Mouse (Mus musculus) ES-E14 (cell line): ENCODE measurements at regions not wholly inside any gene's neighbourhood (a gene's known extent, or its start where the extent isn't known, plus 50 kb on each side); places are given as distances from the start of the nearest gene placed in this dataset.
A peak's percentile ranks its signal among the peaks of the same experiment; 100 is the strongest.

Experiments used
- DNase-seq: peaks from one replicate; pipeline ENCODE4 v3.0.0-alpha.2; 2013; ENCODE audit warnings: low read depth, low spot score
- H3K27ac ChIP-seq: 2 replicates; pipeline ENCODE4 v1.5.1; 2012; ENCODE audit warnings: low read depth, mild to moderate bottlenecking, low read length, moderate library complexity, mixed read lengths; ENCODE audit not compliant: poor library complexity, insufficient read depth, severe bottlenecking
- H3K36me3 ChIP-seq: 2 replicates; pipeline ENCODE4 v1.6.1; 2012; ENCODE audit warnings: mild to moderate bottlenecking, low read length, moderate library complexity, mixed read lengths; ENCODE audit not compliant: control insufficient read depth, poor library complexity, insufficient read depth, severe bottlenecking
- H3K4me1 ChIP-seq, 2 experiments: fragments of 150-350 bp in 1 of 2; sonication (generic) in 1 of 2; 2 replicates each; pipeline ENCODE4 v1.6.1; 2012; ENCODE audit warnings: low read length in 2 of 2, mild to moderate bottlenecking in 1 of 2, mixed read lengths in 1 of 2; ENCODE audit not compliant: control insufficient read depth in 2 of 2, insufficient read depth in 2 of 2, poor library complexity in 1 of 2
- H3K4me3 ChIP-seq, 2 experiments: fragments of 150-350 bp in 1 of 2; sonication (generic) in 1 of 2; 2 replicates each; pipeline ENCODE4 v1.5.1; 2012; ENCODE audit warnings: low read length in 2 of 2, low read depth in 1 of 2, mild to moderate bottlenecking in 1 of 2, mixed read lengths in 1 of 2; ENCODE audit not compliant: insufficient read depth in 1 of 2, poor library complexity in 1 of 2, severe bottlenecking in 1 of 2
- H3K9ac ChIP-seq: 2 replicates; pipeline ENCODE4 v1.6.1; 2012; ENCODE audit warnings: low read depth, mild to moderate bottlenecking, low read length, mixed read lengths; ENCODE audit not compliant: poor library complexity, insufficient read depth, severe bottlenecking
- H3K9me3 ChIP-seq: fragments of 150-350 bp; sonication (generic); 2 replicates; pipeline ENCODE4 v1.6.1; 2012; ENCODE audit warnings: low read depth, mild to moderate bottlenecking, low read length; ENCODE audit not compliant: control insufficient read depth, insufficient read depth
- CHD2 ChIP-seq: IDR thresholded peaks from 2 replicates; pipeline ENCODE4 v1.6.1; 2014; ENCODE audit warnings: mild to moderate bottlenecking, low read depth, low read length, inconsistent platforms
- HCFC1 ChIP-seq: IDR thresholded peaks from 2 replicates; pipeline ENCODE4 v1.6.1; 2012; ENCODE audit warnings: low read length, inconsistent platforms, borderline replicate concordance; ENCODE audit not compliant: insufficient read depth
- MAFK ChIP-seq: IDR thresholded peaks from 2 replicates; pipeline ENCODE4 v1.6.1; 2014; ENCODE audit warnings: mild to moderate bottlenecking, low read depth, low read length, inconsistent platforms; ENCODE audit not compliant: insufficient read depth
- ZC3H11A ChIP-seq: IDR thresholded peaks from 2 replicates; pipeline ENCODE4 v1.6.1; 2012; ENCODE audit warnings: low read depth, mild to moderate bottlenecking, inconsistent platforms, low read length, borderline replicate concordance
- ZNF384 ChIP-seq: IDR thresholded peaks from 2 replicates; pipeline ENCODE4 v1.6.1; 2012; ENCODE audit warnings: low read depth, low read length, inconsistent platforms
- in situ Hi-C, 2 experiments: fragments of 600-800 bp; cut with MboI; formaldehyde crosslinking; loops; one replicate each; pipeline ENCODE4 v1.15.1; 2025; ENCODE audit warnings: low sequenced_read_pairs in 2 of 2, inconsistent platforms in 1 of 2; ENCODE audit not compliant: unreplicated experiment in 2 of 2

- Histone ChIP-seq H3K4me3 (no peak overlapping the region), H3K27ac (no peak overlapping the region), H3K4me1 (no peaks in the 10 kb centered on the region), H3K36me3 (no peaks in the 10 kb centered on the region), H3K9me3 (no peaks in the 10 kb centered on the region), H3K9ac (no peak overlapping the region)
- in situ Hi-C loops, result no loop called here
- no peak for DNase-seq
- TF ChIP-seq CHD2, result no peak
- TF ChIP-seq HCFC1, result no peak
- no peak for TF ChIP-seq MAFK
- no peak for TF ChIP-seq ZC3H11A
- no peak for TF ChIP-seq ZNF384
Observed at GRCm38 (mm10) chr1:128753427-128754012, 161.4 kb upstream of the Cxcr4 start.

GRCm38 (mm10) chr1:128749437-128749994 is 157.4 kb upstream of the Cxcr4 start:
- Histone ChIP-seq H3K4me1 (no peaks in the 10 kb centered on the region), H3K27ac (no peak overlapping the region), H3K4me3 (no peak overlapping the region), H3K9me3 (no peaks in the 10 kb centered on the region), H3K9ac (no peak overlapping the region), H3K36me3 (no peaks in the 10 kb centered on the region)
- TF ChIP-seq CHD2 (no peak), ZNF384 (no peak), HCFC1 (no peak), ZC3H11A (no peak), MAFK (no peak)
- in situ Hi-C loops, result no loop called here
- DNase-seq, result no peak

- DNase-seq, result no peak
- TF ChIP-seq CHD2 (no peak), MAFK (no peak), ZNF384 (no peak), HCFC1 (no peak), ZC3H11A (no peak)
- H3K9ac ChIP-seq, result no peak overlapping the region
- no peaks in the 10 kb centered on the region for H3K36me3 ChIP-seq
- no peaks in the 10 kb centered on the region for H3K9me3 ChIP-seq
- H3K4me1 ChIP-seq, result no peaks in the 10 kb centered on the region
- no peak overlapping the region for H3K4me3 ChIP-seq
- H3K27ac ChIP-seq, result no peak overlapping the region
- in situ Hi-C loops, result no loop called here
Observed at GRCm38 (mm10) chr1:128747196-128747790, 155.2 kb upstream of the Cxcr4 start.

- in situ Hi-C loops, result no loop called here
- peak; percentile 26 for DNase-seq
- H3K4me1 ChIP-seq, result no peaks in the 10 kb centered on the region
- H3K9ac ChIP-seq, result no peak overlapping the region
- H3K4me3 ChIP-seq, result no peak overlapping the region
- no peaks in the 10 kb centered on the region for H3K9me3 ChIP-seq
- no peak overlapping the region for H3K27ac ChIP-seq
- TF ChIP-seq MAFK, result no peak
- TF ChIP-seq ZNF384, result no peak
- no peak for TF ChIP-seq HCFC1
- no peak for TF ChIP-seq CHD2
- no peak for TF ChIP-seq ZC3H11A
- H3K36me3 ChIP-seq, result no peaks in the 10 kb centered on the region
Observed at GRCm38 (mm10) chr1:128746461-128747009, 154.4 kb upstream of the Cxcr4 start.
